Mouse (Mus musculus): Measurements from ENCODE around the gene Thrb.

DNA sequence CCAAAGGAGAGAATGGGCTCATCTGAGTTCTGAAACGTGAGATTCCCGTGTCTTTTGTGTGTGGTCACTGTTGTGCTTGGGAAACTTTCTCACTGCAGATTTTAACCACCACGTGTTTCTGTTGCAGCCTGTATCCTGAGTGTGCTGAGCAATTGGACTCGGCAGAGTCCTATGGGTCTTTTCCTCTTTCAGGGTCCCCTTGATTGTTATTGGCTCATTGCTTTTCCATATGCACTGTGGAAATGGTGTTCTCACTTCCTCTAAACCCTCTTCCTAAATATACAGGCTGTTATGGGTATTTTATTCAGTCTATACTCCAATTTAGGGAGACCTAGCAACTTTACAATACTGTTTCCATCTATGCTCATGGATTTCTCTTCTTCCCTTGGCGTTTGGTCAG is 152.4 kb downstream of the Thrb start:
- TF ChIP-seq CTCF (IDR thresholded peaks at IDR 0.05; ENCODE audit: low read depth) = no peak
- TF ChIP-seq EP300 (IDR thresholded peaks at IDR 0.05; ENCODE audit: low read depth) = no peak

Measured in liver, postnatal 0 days (tissue).